Mouse (Mus musculus) kidney, postnatal 36 days (tissue): ENCODE measurements around the gene Ppat.

Source experiments
- DNase-seq, 2 experiments: peaks; one replicate each; pipeline ENCODE4 v3.0.0; 2021 to 2022; ENCODE audit warnings: mixed read lengths in 2 of 2

The Ppat gene

GRCm38 (mm10) chr5:76869553-76869952 lies 81.8 kb downstream of the Ppat start:
- DNase-seq, result no peak

- DNase-seq, result peak; percentile 34 to 39
Observed at GRCm38 (mm10) chr5:76868693-76869286, 82.6 kb downstream of the Ppat start.

GRCm38 (mm10) chr5:76866819-76867218 lies 84.6 kb downstream of the Ppat start:
- no peak for DNase-seq
